Comparison of ENCODE assay signal across 8 mouse cellular contexts in genomic region chr4:57798286-57799018, GRCm38 (mm10).
DNase-seq lines count a peak whose midpoint lies in the region; ATAC-seq lines count a peak whose summit lies in the region.

No protein-coding gene starts in this region.

- no peaks in the 10 kb centered on the region for H3K36me3 ChIP-seq in forebrain, embryonic 10.5 days (replicated peaks)
- no peaks in the 10 kb centered on the region for H3K36me3 ChIP-seq in forebrain, embryonic 16.5 days (ENCODE audit: control insufficient read depth, insufficient read depth)
- no peaks in the 10 kb centered on the region for H3K36me3 ChIP-seq in liver, embryonic 11.5 days (ENCODE audit: control insufficient read depth, insufficient read depth, low read length)
- no peaks in the 10 kb centered on the region for H3K36me3 ChIP-seq in stomach, embryonic 16.5 days (ENCODE audit: control insufficient read depth, insufficient read depth, low read length)

- no peaks in the 10 kb centered on the region for H3K27me3 ChIP-seq in forebrain, embryonic 10.5 days (ENCODE audit: poor library complexity, severe bottlenecking)
- H3K27me3 ChIP-seq in forebrain, embryonic 16.5 days (replicated peaks; ENCODE audit: control insufficient read depth, insufficient read depth, low read length), result no peaks in the 10 kb centered on the region
- no peaks in the 10 kb centered on the region for H3K27me3 ChIP-seq in liver, embryonic 11.5 days (replicated peaks; ENCODE audit: control insufficient read depth, insufficient read depth, low read length)
- no peaks in the 10 kb centered on the region for H3K27me3 ChIP-seq in stomach, embryonic 16.5 days (ENCODE audit: control insufficient read depth, insufficient read depth, low read length)

- no peak overlapping the region for H3K4me3 ChIP-seq in forebrain, embryonic 10.5 days
- H3K4me3 ChIP-seq in forebrain, embryonic 16.5 days (replicated peaks; ENCODE audit: low read length), result no peak overlapping the region
- H3K4me3 ChIP-seq in liver, embryonic 11.5 days (ENCODE audit: low read depth, low read length), result no peak overlapping the region
- no peak overlapping the region for H3K4me3 ChIP-seq in stomach, embryonic 16.5 days (replicated peaks; ENCODE audit: low read length)

- peaks cover 27% of the 10 kb centered on the region for H3K4me1 ChIP-seq in forebrain, embryonic 10.5 days
- H3K4me1 ChIP-seq in forebrain, embryonic 16.5 days (replicated peaks; ENCODE audit: control insufficient read depth, insufficient read depth, low read length), result no peaks in the 10 kb centered on the region
- peaks cover 25% of the 10 kb centered on the region for H3K4me1 ChIP-seq in liver, embryonic 11.5 days (replicated peaks; ENCODE audit: control insufficient read depth, insufficient read depth, low read length)
- peaks cover 20% of the 10 kb centered on the region; the same call in 1 of the 2 replicates for H3K4me1 ChIP-seq in stomach, embryonic 16.5 days (ENCODE audit: control insufficient read depth, insufficient read depth, low read length)

- H3K9me3 ChIP-seq in forebrain, embryonic 10.5 days, result no peaks in the 10 kb centered on the region
- no peaks in the 10 kb centered on the region for H3K9me3 ChIP-seq in forebrain, embryonic 16.5 days (ENCODE audit: control insufficient read depth, low read length)
- no peaks in the 10 kb centered on the region for H3K9me3 ChIP-seq in liver, embryonic 11.5 days (ENCODE audit: control insufficient read depth, low read length)
- no peaks in the 10 kb centered on the region for H3K9me3 ChIP-seq in stomach, embryonic 16.5 days (replicated peaks; ENCODE audit: control insufficient read depth, low read length)

- H3K27ac ChIP-seq in forebrain, embryonic 10.5 days, result peak overlapping the region; percentile 79
- no peak overlapping the region for H3K27ac ChIP-seq in forebrain, embryonic 16.5 days (ENCODE audit: low read length)
- 0 out of 2 replicates have a peak overlapping the region, but pooled peaks have one; percentile 34 for H3K27ac ChIP-seq in liver, embryonic 11.5 days (ENCODE audit: low read depth, low read length)
- H3K27ac ChIP-seq in stomach, embryonic 16.5 days (ENCODE audit: low read length), result peak overlapping the region; percentile 51

- peak; percentile 52 for DNase-seq in forebrain, embryonic 10.5 days (ENCODE audit: extremely low spot score, low spot score)
- peak; percentile 61 for DNase-seq in urinary bladder, postnatal 14 days (ENCODE audit: low spot score)
- no peak for DNase-seq in urinary bladder, postnatal 4 days (ENCODE audit: low spot score in 2 of 2)
- no peak for DNase-seq in liver, embryonic 11.5 days (ENCODE audit: low spot score)
- no peak for DNase-seq in spleen, adult 18-20 months
- DNase-seq in right cerebral cortex, adult 18-20 months, result no peak

- no peak overlapping the region for H3K9ac ChIP-seq in forebrain, embryonic 16.5 days (replicated peaks; ENCODE audit: low read depth, low read length)
- H3K9ac ChIP-seq in liver, embryonic 11.5 days (ENCODE audit: low read depth, low read length), result no peak overlapping the region
- H3K9ac ChIP-seq in stomach, embryonic 16.5 days (ENCODE audit: low read length), result peak overlapping the region; percentile 19; the same call in 1 of the 2 replicates

- ATAC-seq in forebrain, embryonic 16.5 days, result no peak
- ATAC-seq in liver, embryonic 11.5 days (replicated peaks; ENCODE audit: low FRiP score), result peak; percentile 46
- ATAC-seq in stomach, embryonic 16.5 days (ENCODE audit: insufficient read depth, low FRiP score), result peak; percentile 89

- H3K4me2 ChIP-seq in forebrain, embryonic 16.5 days (ENCODE audit: low read length), result no peak overlapping the region
- no peak overlapping the region for H3K4me2 ChIP-seq in liver, embryonic 11.5 days
- H3K4me2 ChIP-seq in stomach, embryonic 16.5 days (ENCODE audit: low read depth, low read length), result no peak overlapping the region

- WGBS in forebrain, embryonic 10.5 days, result 23% methylated on average over 10 of the region's 10 CpGs
- 11% methylated on average over 10 of the region's 10 CpGs for WGBS in forebrain, embryonic 16.5 days
- 30% methylated on average over 10 of the region's 10 CpGs for WGBS in liver, embryonic 11.5 days
- 37% methylated on average over 10 of the region's 10 CpGs for WGBS in stomach, embryonic 16.5 days

Comparison
In these comparisons a context has a peak if more than half of its experiments do, and no peak if none do; other contexts are left out.
1. DNase-seq: peak in forebrain, embryonic 10.5 days (single experiment) and urinary bladder, postnatal 14 days (single experiment); none in urinary bladder, postnatal 4 days (0 of 2), liver, embryonic 11.5 days (single experiment), spleen, adult 18-20 months (0 of 2) and right cerebral cortex, adult 18-20 months (single experiment).